Mouse (Mus musculus) hindbrain, embryonic 10.5 days (tissue): ENCODE data around the gene Abhd16a. TPM values are rescaled to one million over a fixed set of nuclear protein-coding genes. Genes with fewer than 3 reads are reported as not detected.
A peak's percentile ranks its signal among the peaks of the same experiment; 100 is the strongest.

Experiments
- DNase-seq: peaks from one replicate; pipeline ENCODE4 v3.0.0-alpha.2; 2017; ENCODE audit warnings: low spot score
- H3K27ac ChIP-seq: fragments of 300-500 bp; sonication (generic); 2 replicates; pipeline ENCODE4 v1.5.1; 2016; ENCODE audit warnings: mild to moderate bottlenecking, moderate library complexity
- H3K27me3 ChIP-seq: fragments of 300-500 bp; sonication (generic); 2 replicates; pipeline ENCODE4 v1.6.1; 2016; ENCODE audit warnings: mild to moderate bottlenecking; ENCODE audit not compliant: poor library complexity, insufficient read depth, severe bottlenecking
- H3K36me3 ChIP-seq: fragments of 300-500 bp; sonication (generic); 2 replicates; pipeline ENCODE4 v1.6.1; 2016; ENCODE audit warnings: mild to moderate bottlenecking, moderate library complexity
- H3K4me1 ChIP-seq: fragments of 300-500 bp; sonication (generic); replicated peaks from 2 replicates; pipeline ENCODE4 v1.6.1; 2016; ENCODE audit warnings: mild to moderate bottlenecking
- H3K4me3 ChIP-seq: fragments of 300-500 bp; sonication (generic); 2 replicates; pipeline ENCODE4 v1.5.1; 2016; ENCODE audit warnings: mild to moderate bottlenecking, moderate library complexity
- H3K9me3 ChIP-seq: fragments of 300-500 bp; sonication (generic); 2 replicates; pipeline ENCODE4 v1.6.1; 2016; ENCODE audit warnings: mild to moderate bottlenecking, moderate library complexity
- WGBS: fragments of 180-500 bp; shearing (Covaris S2); methylation state at CpG from one replicate; pipeline ENCODE4 v1.1.7; 2016; 5-methylcytosine and 5-hydroxymethylcytosine counted together
- polyA plus RNA-seq: library from polyadenylated mRNA; unstranded; fragments of >200 nt; fragmentation: Nextera tagmentation; extraction: Ambion mirVana; gene quantifications from 2 replicates; pipeline ENCODE4 v1.2.1, GENCODE M21; 2016

The Abhd16a gene
- polyA plus RNA-seq = 58.2 and 67.1 TPM in 2 replicates

GRCm38 (mm10) chr17:35088825-35089644 lies at the start of gene Abhd16a:
Abhd16a (plus strand) TSS chr17:35089263.
- Histone ChIP-seq H3K27me3 (no peaks in the 10 kb centered on the region), H3K4me1 (peaks cover 18% of the 10 kb centered on the region), H3K9me3 (no peaks in the 10 kb centered on the region), H3K36me3 (peaks cover 35% of the 10 kb centered on the region), H3K4me3 (peak within 1 kb of the TSS; percentile 76), H3K27ac (peak within 1 kb of the TSS; percentile 99)
- 2% methylated on average over 67 of the region's 67 CpGs for WGBS
- peak; percentile 92 for DNase-seq

GRCm38 (mm10) chr17:35043794-35044193 lies 45.3 kb upstream of the Abhd16a start:
- DNase-seq = no peak
- Histone ChIP-seq H3K9me3 (no peaks in the 10 kb centered on the region), H3K27me3 (no peaks in the 10 kb centered on the region), H3K4me3 (no peak overlapping the region), H3K27ac (0 out of 2 replicates have a peak overlapping the region, but pooled peaks have one; percentile 36), H3K4me1 (peaks cover 43% of the 10 kb centered on the region), H3K36me3 (no peaks in the 10 kb centered on the region)
- 88% methylated on average over 4 of the region's 4 CpGs for WGBS

DNA sequence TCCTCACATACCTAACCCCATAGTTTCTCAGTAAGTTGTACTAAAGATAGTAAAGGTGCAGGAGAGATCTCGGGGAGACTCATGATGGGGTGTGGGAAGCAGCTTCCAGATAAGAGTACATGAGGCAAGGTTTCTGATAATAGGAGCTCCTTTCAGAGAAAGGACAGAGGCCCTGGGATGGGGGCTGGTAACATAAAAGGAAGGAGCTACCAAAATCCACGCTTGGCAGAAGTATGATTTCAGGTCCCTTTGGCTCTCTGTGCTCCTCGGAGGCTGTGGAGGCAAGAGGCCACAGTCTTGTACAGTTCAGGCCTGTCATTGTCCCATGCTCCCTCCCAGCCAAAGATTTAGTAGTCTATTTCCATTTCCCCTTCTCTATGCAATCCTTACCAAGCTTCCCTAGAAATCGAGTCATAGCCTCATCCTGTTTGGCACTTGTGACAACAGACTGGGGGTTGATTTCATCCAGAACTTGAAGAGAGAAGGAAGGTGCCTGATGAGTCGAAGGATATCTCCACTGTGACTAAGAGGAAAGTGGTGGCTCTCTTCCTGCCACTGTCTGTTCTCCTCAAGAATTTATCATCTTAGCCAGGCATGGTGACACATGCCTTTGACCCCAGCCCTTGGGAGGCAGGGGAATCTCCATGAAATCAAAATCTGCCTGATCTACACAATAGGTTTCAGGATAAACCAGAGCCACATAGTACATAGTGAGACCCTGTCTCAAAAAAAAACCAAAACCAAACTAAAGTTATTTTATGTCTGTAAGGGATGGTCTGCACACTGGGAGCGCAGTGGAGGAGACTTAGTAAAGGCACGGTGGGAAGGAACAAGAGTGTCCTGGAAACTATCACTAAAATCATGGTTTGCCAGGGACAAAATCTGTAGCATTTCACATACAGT lies 43.9 kb upstream of the Abhd16a start:
- Histone ChIP-seq H3K36me3 (no peaks in the 10 kb centered on the region), H3K4me1 (peaks cover 56% of the 10 kb centered on the region), H3K9me3 (no peaks in the 10 kb centered on the region), H3K27ac (peak overlapping the region; percentile 98), H3K4me3 (peak overlapping the region; percentile 67), H3K27me3 (no peaks in the 10 kb centered on the region)
- no peak for DNase-seq
- 90% methylated on average over 7 of the region's 7 CpGs for WGBS

DNA sequence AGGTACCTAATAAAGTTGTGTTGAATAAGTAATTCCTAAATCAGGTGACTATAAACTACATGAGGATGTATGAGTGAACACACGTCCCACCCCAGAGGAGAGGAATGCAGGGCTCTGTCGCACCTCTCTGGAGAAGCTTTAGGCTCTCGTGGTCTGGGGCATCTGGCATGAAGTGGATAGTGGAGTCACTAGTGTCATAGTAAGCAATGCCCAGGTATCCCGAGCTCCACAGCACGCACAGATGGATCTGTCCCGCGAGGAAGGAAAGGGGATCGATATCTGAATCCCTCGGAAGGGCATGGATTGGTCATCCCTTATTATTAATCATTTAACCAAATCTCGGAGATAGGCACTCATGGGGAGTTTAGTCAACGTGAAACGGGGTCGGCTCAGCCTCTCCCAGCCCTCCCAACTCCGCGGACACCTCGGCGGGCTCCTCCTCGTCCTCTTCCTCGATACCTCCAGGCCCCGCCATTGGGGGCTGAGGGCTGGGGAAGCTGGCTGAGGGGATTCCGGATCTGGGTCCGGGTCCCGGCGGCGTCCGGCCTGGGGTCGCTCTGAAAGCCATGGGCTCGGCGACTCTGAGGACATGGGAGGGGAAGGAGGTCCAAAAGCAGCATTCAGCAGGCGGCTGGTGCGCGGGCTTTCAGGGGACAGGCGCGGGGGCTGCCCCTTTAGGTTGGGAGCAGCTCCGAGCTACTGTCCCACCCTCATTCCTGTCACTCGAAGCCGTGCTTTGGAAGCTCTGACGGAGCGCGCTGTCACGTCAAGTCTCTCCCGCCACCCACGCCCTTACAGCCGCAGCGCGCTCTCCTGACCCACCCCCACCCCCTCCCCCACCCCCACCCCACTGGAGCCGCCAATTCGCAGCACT lies 43.0 kb upstream of the Abhd16a start:
- H3K27ac ChIP-seq = peak overlapping the region; percentile 98
- peak overlapping the region; percentile 67 for H3K4me3 ChIP-seq
- peak; percentile 26 for DNase-seq
- peaks cover 62% of the 10 kb centered on the region for H3K4me1 ChIP-seq
- H3K9me3 ChIP-seq = no peaks in the 10 kb centered on the region
- H3K27me3 ChIP-seq = no peaks in the 10 kb centered on the region
- WGBS = 6% methylated on average over 48 of the region's 48 CpGs
- no peaks in the 10 kb centered on the region for H3K36me3 ChIP-seq

DNA sequence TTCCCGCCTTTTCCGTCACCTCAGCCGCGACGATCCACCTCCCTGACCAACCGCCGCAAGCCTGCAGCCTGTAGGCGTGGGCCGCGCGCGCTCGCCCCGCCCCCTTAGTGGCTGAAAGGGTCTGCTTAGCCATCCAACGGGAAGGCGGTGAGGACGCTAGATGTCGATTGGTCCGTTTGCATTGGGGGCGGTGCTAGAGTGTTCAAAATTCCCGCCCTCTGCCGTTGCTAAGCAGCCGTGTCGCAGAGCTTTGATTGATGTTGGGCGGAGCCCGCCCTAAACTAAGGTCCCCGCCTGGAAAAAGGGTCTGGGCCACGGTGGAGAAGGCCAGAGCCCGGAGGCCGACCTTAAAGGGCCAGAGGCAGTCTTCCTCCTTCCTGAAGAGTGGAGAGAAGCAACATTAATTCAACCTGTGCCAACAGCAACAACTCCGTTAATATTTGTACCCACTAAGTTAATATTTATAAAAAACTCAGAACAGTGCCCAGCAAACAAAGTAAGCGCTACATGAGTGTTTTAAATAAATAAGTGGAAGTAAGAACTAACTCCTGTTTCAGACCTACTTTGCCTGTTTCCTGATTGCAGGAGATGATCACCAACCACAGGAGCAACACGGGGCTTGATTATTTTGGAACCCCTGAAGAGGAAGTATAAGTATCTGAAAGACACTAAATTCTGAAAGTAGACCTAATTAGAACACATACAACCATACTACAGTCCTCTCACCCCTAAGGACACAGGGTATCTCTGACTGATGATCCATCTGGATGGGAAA lies 42.2 kb upstream of the Abhd16a start, which contains the start of gene Msh5:
TSS of gene Msh5 (minus strand) at position 65 of the 775 bp plus-strand sequence.
- DNase-seq = peak; percentile 100
- Histone ChIP-seq H3K27me3 (no peaks in the 10 kb centered on the region), H3K9me3 (no peaks in the 10 kb centered on the region), H3K4me3 (peak within 1 kb of the TSS; percentile 67), H3K27ac (peak within 1 kb of the TSS; percentile 98), H3K4me1 (peaks cover 69% of the 10 kb centered on the region), H3K36me3 (no peaks in the 10 kb centered on the region)
- 3% methylated on average over 33 of the region's 33 CpGs for WGBS

DNA sequence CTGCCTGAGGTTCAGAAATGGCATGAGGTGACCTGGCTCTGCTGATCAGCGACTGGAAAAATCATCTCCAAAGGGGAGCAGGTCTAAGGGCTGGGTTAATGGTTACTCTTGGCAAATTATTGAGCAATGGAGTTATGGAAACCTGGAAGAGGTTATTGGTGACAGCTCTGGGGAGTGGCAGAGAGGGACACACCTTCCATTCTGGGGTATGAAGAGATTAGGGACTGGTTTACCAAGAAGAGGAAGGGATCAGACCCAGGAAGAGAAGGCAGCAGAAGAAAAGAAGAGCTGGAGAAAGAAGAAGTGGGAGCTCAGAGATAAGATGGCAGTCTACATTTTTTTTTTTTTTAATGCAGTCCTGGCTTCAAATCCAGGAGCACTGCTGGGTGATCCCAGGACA lies 41.4 kb upstream of the Abhd16a start:
- peaks cover 7% of the 10 kb centered on the region for H3K36me3 ChIP-seq
- H3K27me3 ChIP-seq = no peaks in the 10 kb centered on the region
- H3K9me3 ChIP-seq = no peaks in the 10 kb centered on the region
- H3K4me1 ChIP-seq = peaks cover 77% of the 10 kb centered on the region
- 50% methylated on average over 1 of the region's 1 CpGs for WGBS
- DNase-seq = no peak
- H3K4me3 ChIP-seq = peak overlapping the region; percentile 25; the same call in 1 of the 2 replicates
- H3K27ac ChIP-seq = peak overlapping the region; percentile 98

GRCm38 (mm10) chr17:35048149-35048931 lies 40.7 kb upstream of the Abhd16a start:
- no peaks in the 10 kb centered on the region for H3K27me3 ChIP-seq
- peak overlapping the region; percentile 98 for H3K27ac ChIP-seq
- DNase-seq = no peak
- WGBS = 37% methylated on average over 11 of the region's 11 CpGs
- H3K9me3 ChIP-seq = no peaks in the 10 kb centered on the region
- H3K4me3 ChIP-seq = peak overlapping the region; percentile 25; the same call in 1 of the 2 replicates
- H3K4me1 ChIP-seq = peaks cover 81% of the 10 kb centered on the region
- H3K36me3 ChIP-seq = peaks cover 14% of the 10 kb centered on the region

DNA sequence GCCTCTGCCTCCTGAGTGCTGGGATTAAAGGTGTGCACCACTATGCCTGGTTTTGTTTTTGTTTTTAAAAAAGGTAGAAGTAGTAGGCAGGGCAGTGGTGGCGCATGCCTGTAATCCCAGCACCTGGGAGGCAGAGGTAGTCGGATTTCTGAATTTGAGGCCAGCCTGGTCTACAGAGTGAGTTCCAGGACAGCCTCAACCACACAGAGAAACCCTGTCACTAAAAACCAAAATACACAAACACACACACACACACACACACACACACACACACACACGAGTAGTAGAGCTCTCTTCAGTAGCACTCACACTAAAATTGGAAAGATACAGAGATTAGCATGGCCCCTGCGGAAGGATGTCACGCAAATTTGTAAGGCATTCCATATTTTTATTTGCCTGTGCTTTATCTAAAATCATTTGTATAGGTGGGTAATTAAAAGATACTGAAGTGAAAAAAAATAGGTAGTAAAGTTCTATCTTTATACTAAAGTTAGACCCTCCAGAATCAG lies 40.1 kb upstream of the Abhd16a start:
- DNase-seq = no peak
- Histone ChIP-seq H3K9me3 (0 out of 2 replicates have a peak, but pooled peaks cover under 1% of the 10 kb centered on the region), H3K4me3 (peak overlapping the region; percentile 76), H3K27ac (peak overlapping the region; percentile 97), H3K36me3 (peaks cover 20% of the 10 kb centered on the region), H3K4me1 (peaks cover 81% of the 10 kb centered on the region), H3K27me3 (no peaks in the 10 kb centered on the region)
- 72% methylated on average over 5 of the region's 5 CpGs for WGBS

- Histone ChIP-seq H3K4me3 (peak within 1 kb of the TSS; percentile 76), H3K27me3 (no peaks in the 10 kb centered on the region), H3K4me1 (peaks cover 80% of the 10 kb centered on the region), H3K9me3 (0 out of 2 replicates have a peak, but pooled peaks cover 5% of the 10 kb centered on the region), H3K27ac (peak within 1 kb of the TSS; percentile 97), H3K36me3 (peaks cover 26% of the 10 kb centered on the region)
- WGBS = 2% methylated on average over 11 of the region's 11 CpGs
- DNase-seq = peak; percentile 84
Measured at GRCm38 (mm10) chr17:35049561-35050016, 39.5 kb upstream of the Abhd16a start, which contains the start of gene Clic1. Clic1 (plus strand) TSS chr17:35049966.

DNA sequence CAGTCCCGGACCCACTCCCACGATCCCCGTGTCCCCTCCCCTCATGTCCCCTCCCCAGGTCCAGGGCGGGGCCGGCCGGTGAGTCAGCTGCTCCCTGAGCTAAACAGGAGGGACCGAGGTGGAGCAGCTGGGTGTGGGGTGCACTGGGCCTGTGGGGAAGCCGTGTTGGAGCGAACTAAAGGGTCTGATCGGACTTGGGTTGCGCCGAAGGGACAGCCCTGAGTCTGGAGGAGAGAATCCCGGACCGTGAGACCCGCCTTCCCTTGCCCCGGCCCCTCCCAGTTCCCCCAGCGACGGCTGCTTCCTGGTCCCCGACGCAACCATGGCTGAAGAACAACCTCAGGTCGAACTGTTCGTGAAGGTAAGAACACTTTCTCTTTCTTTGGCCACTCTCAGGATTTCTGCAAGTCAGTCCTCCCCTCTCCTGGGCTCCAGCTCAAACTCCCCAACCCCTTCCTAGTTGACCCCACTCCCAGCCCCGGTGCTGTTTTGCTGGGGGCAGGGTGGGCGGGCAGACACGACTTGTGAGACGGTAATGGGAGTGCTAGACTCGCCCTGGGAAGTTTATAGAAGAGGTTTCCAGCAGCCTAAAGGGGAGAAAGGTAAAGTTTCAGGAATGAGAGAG lies 38.8 kb upstream of the Abhd16a start:
- peaks cover 33% of the 10 kb centered on the region for H3K36me3 ChIP-seq
- peak overlapping the region; percentile 76 for H3K4me3 ChIP-seq
- H3K4me1 ChIP-seq = peaks cover 74% of the 10 kb centered on the region
- H3K27me3 ChIP-seq = no peaks in the 10 kb centered on the region
- DNase-seq = peak; percentile 76
- WGBS = under 1% methylated on average over 27 of the region's 27 CpGs
- 0 out of 2 replicates have a peak, but pooled peaks cover 5% of the 10 kb centered on the region for H3K9me3 ChIP-seq
- peak overlapping the region; percentile 97 for H3K27ac ChIP-seq
